Comparison of ENCODE assay signal across 9 mouse cellular contexts in the genomic region with DNA sequence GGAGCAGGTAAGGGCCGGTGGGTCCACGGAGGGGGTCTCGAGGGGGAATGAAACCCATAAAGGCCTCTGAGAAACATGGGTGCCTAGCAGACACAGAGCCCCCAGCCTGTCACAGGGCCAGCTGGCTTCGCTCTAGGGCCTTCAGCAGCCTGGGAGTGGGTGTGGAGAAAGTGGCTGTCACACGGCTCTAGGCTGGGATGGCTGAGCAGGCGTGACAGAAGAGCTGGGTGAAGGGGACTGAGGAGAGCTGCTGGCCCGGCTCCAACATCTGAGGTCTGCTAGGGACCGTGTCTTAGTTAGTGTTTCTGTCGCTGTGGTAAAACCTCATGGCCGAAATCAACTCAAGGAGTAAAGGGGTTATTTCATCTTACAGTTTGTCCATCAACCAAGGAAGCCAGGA. TPM values are rescaled to one million over a fixed set of nuclear protein-coding genes. Genes with fewer than 3 reads are reported as not detected.
DNase-seq lines count a peak whose midpoint lies in the region; ATAC-seq lines count a peak whose summit lies in the region.
"Had no signal": no experiment of that assay in that cellular context is flagged by ENCODE, and none has a peak within 500 bp of the region (broad histone marks: within the 10 kb centered on the region; RNA-seq: fewer than 3 reads in every experiment).

No protein-coding gene starts in this region.

- H3K9ac ChIP-seq in lung, embryonic 15.5 days = no peak overlapping the region
- no peak overlapping the region for H3K9ac ChIP-seq in hindbrain, embryonic 12.5 days
- H3K9ac ChIP-seq: liver, embryonic 15.5 days had no signal

- H3K4me3 ChIP-seq in lung, embryonic 15.5 days = no peak overlapping the region
- H3K4me3 ChIP-seq in hindbrain, embryonic 12.5 days = no peak overlapping the region
- H3K4me3 ChIP-seq: liver, embryonic 15.5 days had no signal

- H3K36me3 ChIP-seq in lung, embryonic 15.5 days = no peaks in the 10 kb centered on the region
- no peaks in the 10 kb centered on the region for H3K36me3 ChIP-seq in hindbrain, embryonic 12.5 days
- H3K36me3 ChIP-seq: liver, embryonic 15.5 days had no signal

- H3K9me3 ChIP-seq in lung, embryonic 15.5 days = no peaks in the 10 kb centered on the region
- H3K9me3 ChIP-seq in hindbrain, embryonic 12.5 days (replicated peaks) = no peaks in the 10 kb centered on the region
- H3K9me3 ChIP-seq: liver, embryonic 15.5 days had no signal

- H3K4me1 ChIP-seq in lung, embryonic 15.5 days = peaks cover 26% of the 10 kb centered on the region
- H3K4me1 ChIP-seq in hindbrain, embryonic 12.5 days = peaks cover 32% of the 10 kb centered on the region

- WGBS in lung, embryonic 15.5 days = 30% methylated on average over 10 of the region's 10 CpGs
- 78% methylated on average over 10 of the region's 10 CpGs for WGBS in hindbrain, embryonic 12.5 days

- peak; percentile 56 to 78 for DNase-seq in frontal cortex, adult 2 months (ENCODE audit: extremely low spot score in 1 of 2, low spot score in 1 of 2)
- DNase-seq in frontal cortex, postnatal 25 days (ENCODE audit: low spot score in 2 of 2) = no peak
- no peak for DNase-seq in lung, postnatal 25 days (ENCODE audit: low spot score)
- DNase-seq in right cerebral cortex, postnatal 10 days (ENCODE audit: low spot score in 2 of 2) = peak; percentile 78 to 85
- DNase-seq in gastrocnemius, postnatal 25 days = no peak
- DNase-seq in cerebellum, postnatal 4 days (ENCODE audit: low spot score in 2 of 2) = no peak

- H3K4me2 ChIP-seq in lung, embryonic 15.5 days = peak overlapping the region; percentile 16; the same call in 1 of the 2 replicates
- H3K4me2 ChIP-seq in hindbrain, embryonic 12.5 days (replicated peaks) = no peak overlapping the region
- H3K4me2 ChIP-seq: liver, embryonic 15.5 days had no signal

- H3K27ac ChIP-seq in lung, embryonic 15.5 days = peak overlapping the region; percentile 78
- peak overlapping the region; percentile 53; the same call in 1 of the 2 replicates for H3K27ac ChIP-seq in hindbrain, embryonic 12.5 days
- H3K27ac ChIP-seq: liver, embryonic 15.5 days had no signal

- ATAC-seq in lung, embryonic 15.5 days (ENCODE audit: borderline replicate concordance, extremely low read depth, low FRiP score, low TSS enrichment) = peak; percentile 87
- peak; percentile 42; the same call in 1 of the 2 replicates for ATAC-seq in hindbrain, embryonic 12.5 days (ENCODE audit: low FRiP score)

- peaks cover 17% of the 10 kb centered on the region; the same call in 1 of the 2 replicates for H3K27me3 ChIP-seq in lung, embryonic 15.5 days
- H3K27me3 ChIP-seq in hindbrain, embryonic 12.5 days = peaks cover 2% of the 10 kb centered on the region

RNA-seq across cellular contexts. Expression of gene Adgrb2, which starts 17.5 kb away (rescaled TPM):
- polyA plus RNA-seq in frontal cortex, adult 2 months (2012; rRNA removed) = 263 and 272 TPM in 2 replicates
- polyA plus RNA-seq in lung, embryonic 15.5 days (2015; fragmentation: Nextera tagmentation; extraction: Ambion mirVana) = 1.6 and 1.8 TPM in 2 replicates
- polyA plus RNA-seq in hindbrain, embryonic 12.5 days (2016; fragmentation: Nextera tagmentation; extraction: Ambion mirVana) = 10.3 and 12.6 TPM in 2 replicates
- total RNA-seq in gastrocnemius, postnatal 25 days (2021) = under 1 TPM; 0.54 to 0.56 TPM

RNA-seq across cellular contexts. Expression of gene Col16a1, which starts 45.5 kb away (rescaled TPM):
- polyA plus RNA-seq in frontal cortex, adult 2 months (2012; rRNA removed) = 40.4 and 40.6 TPM in 2 replicates
- 66.3 and 74.6 TPM in 2 replicates for polyA plus RNA-seq in lung, embryonic 15.5 days (2015; fragmentation: Nextera tagmentation; extraction: Ambion mirVana)
- 29.8 and 32.5 TPM in 2 replicates for polyA plus RNA-seq in hindbrain, embryonic 12.5 days (2016; fragmentation: Nextera tagmentation; extraction: Ambion mirVana)
- 10 to 100 TPM in 1 of 2 experiments, 1 to 10 TPM in 1; 8.6 to 15.5 TPM for total RNA-seq in gastrocnemius, postnatal 25 days (2021)

Comparison
In these comparisons a context has a peak if more than half of its experiments do, and no peak if none do; other contexts are left out.
1. DNase-seq: peak in frontal cortex, adult 2 months (2 of 2) and right cerebral cortex, postnatal 10 days (2 of 2); none in frontal cortex, postnatal 25 days (0 of 2), lung, postnatal 25 days (single experiment), gastrocnemius, postnatal 25 days (single experiment) and cerebellum, postnatal 4 days (0 of 2).
2. RNA of gene Adgrb2, which starts 17.5 kb away (polyA plus RNA-seq): 263 to 272 TPM in frontal cortex, adult 2 months; 10.3 to 12.6 TPM in hindbrain, embryonic 12.5 days and 1.6 to 1.8 TPM in lung, embryonic 15.5 days; every median in the first group is over 10 times any median in the second.